Mouse (Mus musculus): Measurements from ENCODE around the gene Olfr13.
"Not testable (repeated sequence)": the region's sequence is repeated elsewhere in the genome, so short reads cannot be mapped to it uniquely, and the experiment has no call there.

Olfr13 gene

GRCm38 (mm10) chr6:43171840-43172239, at the start of gene Olfr13:
TSS of gene Olfr13 (plus strand) at chr6:43172140.
- no peak for DNase-seq

GRCm38 (mm10) chr6:43146267-43146666, 25.7 kb upstream of the Olfr13 start, which contains the start of gene Olfr237-ps1:
TSS of gene Olfr237-ps1 (plus strand) at chr6:43146567.
- not testable (repeated sequence) for DNase-seq

- no peak for DNase-seq
These were observed 12.4 kb upstream of the Olfr13 start for GRCm38 (mm10) chr6:43159502-43159901.

- DNase-seq = no peak
These were observed 9.0 kb upstream of the Olfr13 start, which contains the start of gene Olfr437 for GRCm38 (mm10) chr6:43162982-43163381. TSS of gene Olfr437 (plus strand) at chr6:43163282.

- DNase-seq = no peak
These were observed 4.7 kb upstream of the Olfr13 start for GRCm38 (mm10) chr6:43167246-43167645.

GRCm38 (mm10) chr6:43178129-43178528, 6.2 kb downstream of the Olfr13 start:
- no peak for DNase-seq

- DNase-seq = no peak
These were observed 6.9 kb downstream of the Olfr13 start for GRCm38 (mm10) chr6:43178584-43179501.

- DNase-seq = no peak
These were observed 19.0 kb downstream of the Olfr13 start for GRCm38 (mm10) chr6:43190986-43191385.

GRCm38 (mm10) chr6:43196781-43197180, 24.8 kb downstream of the Olfr13 start, which contains the start of gene Olfr435:
TSS of gene Olfr435 (plus strand) at chr6:43197146.
- no peak for DNase-seq

GRCm38 (mm10) chr6:43198094-43198493, 26.2 kb downstream of the Olfr13 start:
- no peak for DNase-seq

GRCm38 (mm10) chr6:43202786-43203185, 30.8 kb downstream of the Olfr13 start:
- DNase-seq = no peak

- DNase-seq = no peak
These were observed 33.4 kb downstream of the Olfr13 start for GRCm38 (mm10) chr6:43205355-43205754.

GRCm38 (mm10) chr6:43212873-43213272, 40.9 kb downstream of the Olfr13 start, which contains the start of gene Olfr434:
TSS of gene Olfr434 (plus strand) at chr6:43213021.
- not testable (repeated sequence) for DNase-seq
